Mouse (Mus musculus) kidney, postnatal 36 days (tissue): ENCODE data around the gene Nfatc2ip.
A peak's percentile ranks its signal among the peaks of the same experiment; 100 is the strongest.

Experiments
- DNase-seq, 2 experiments: peaks; one replicate each; pipeline ENCODE4 v3.0.0; 2021 to 2022; ENCODE audit warnings: mixed read lengths in 2 of 2

The Nfatc2ip gene

GRCm38 (mm10) chr7:126396298-126397119 is at the start of gene Nfatc2ip:
Nfatc2ip (minus strand) TSS chr7:126396737.
- peak; percentile 92 to 98 for DNase-seq

- DNase-seq, result no peak
Observed at GRCm38 (mm10) chr7:126446217-126446616, 49.7 kb upstream of the Nfatc2ip start.

GRCm38 (mm10) chr7:126445104-126445815 is 48.7 kb upstream of the Nfatc2ip start:
- DNase-seq, result no peak

- DNase-seq, result no peak
Observed at GRCm38 (mm10) chr7:126444536-126444935, 48.0 kb upstream of the Nfatc2ip start.

GRCm38 (mm10) chr7:126443997-126444396 is 47.5 kb upstream of the Nfatc2ip start:
- DNase-seq, result no peak

- no peak for DNase-seq
Observed at GRCm38 (mm10) chr7:126440134-126440533, 43.6 kb upstream of the Nfatc2ip start.

- DNase-seq, result peak; percentile 33 to 78
Observed at GRCm38 (mm10) chr7:126436851-126437250, 40.3 kb upstream of the Nfatc2ip start.

GRCm38 (mm10) chr7:126435801-126436200 is 39.3 kb upstream of the Nfatc2ip start:
- DNase-seq, result peak in 1 of 2 experiments; percentile 9

- DNase-seq, result no peak
Observed at GRCm38 (mm10) chr7:126434726-126435125, 38.2 kb upstream of the Nfatc2ip start.

- no peak for DNase-seq
Observed at GRCm38 (mm10) chr7:126430167-126430566, 33.6 kb upstream of the Nfatc2ip start.

- no peak for DNase-seq
Observed at GRCm38 (mm10) chr7:126429503-126429898, 33.0 kb upstream of the Nfatc2ip start.

- DNase-seq, result peak; percentile 96 to 99
Observed at GRCm38 (mm10) chr7:126428631-126429502, 32.3 kb upstream of the Nfatc2ip start, which contains the start of gene Rabep2. Rabep2 (plus strand) TSS chr7:126428759.

- DNase-seq, result no peak
Observed at GRCm38 (mm10) chr7:126428154-126428553, 31.6 kb upstream of the Nfatc2ip start.

GRCm38 (mm10) chr7:126427323-126427860 is 30.9 kb upstream of the Nfatc2ip start:
- DNase-seq, result peak in 1 of 2 experiments; percentile 28

- DNase-seq, result no peak
Observed at GRCm38 (mm10) chr7:126424161-126424560, 27.6 kb upstream of the Nfatc2ip start.

- DNase-seq, result no peak
Observed at GRCm38 (mm10) chr7:126421756-126422155, 25.2 kb upstream of the Nfatc2ip start.

GRCm38 (mm10) chr7:126418496-126418895 is 22.0 kb upstream of the Nfatc2ip start:
- DNase-seq, result no peak

- no peak for DNase-seq
Observed at GRCm38 (mm10) chr7:126417606-126418005, 21.1 kb upstream of the Nfatc2ip start.

GRCm38 (mm10) chr7:126417045-126417444 is 20.5 kb upstream of the Nfatc2ip start:
- no peak for DNase-seq

- DNase-seq, result no peak
Observed at GRCm38 (mm10) chr7:126416615-126417014, 20.1 kb upstream of the Nfatc2ip start.

- DNase-seq, result no peak
Observed at GRCm38 (mm10) chr7:126414725-126415124, 18.2 kb upstream of the Nfatc2ip start, which contains the start of gene Cd19. Cd19 (minus strand) TSS chr7:126414889.

GRCm38 (mm10) chr7:126411061-126411460 is 14.5 kb upstream of the Nfatc2ip start:
- no peak for DNase-seq
